Mouse (Mus musculus) forebrain, embryonic 16.5 days (tissue): ENCODE measurements around the gene Tmem120b. TPM values are rescaled to one million over a fixed set of nuclear protein-coding genes. Genes with fewer than 3 reads are reported as not detected.
A peak's percentile ranks its signal among the peaks of the same experiment; 100 is the strongest.

Experiments used
- ATAC-seq: fragments of 200-750 bp; cut with Nextera tagmentation; 2 replicates; pipeline ENCODE4 v1.8.0; 2017; ENCODE audit warnings: mild to moderate bottlenecking, moderate library complexity
- H3K27ac ChIP-seq: fragments of 300-500 bp; sonication (generic); 2 replicates; pipeline ENCODE4 v1.5.1; 2014; ENCODE audit warnings: low read length, control low read depth
- H3K27me3 ChIP-seq: fragments of 300-500 bp; sonication (generic); replicated peaks from 2 replicates; pipeline ENCODE4 v1.6.1; 2014; ENCODE audit warnings: low read length; ENCODE audit not compliant: control insufficient read depth, insufficient read depth
- H3K36me3 ChIP-seq: fragments of 300-500 bp; sonication (generic); 2 replicates; pipeline ENCODE4 v1.6.1; 2014; ENCODE audit not compliant: control insufficient read depth, insufficient read depth
- H3K4me1 ChIP-seq: fragments of 300-500 bp; sonication (generic); replicated peaks from 2 replicates; pipeline ENCODE4 v1.6.1; 2014; ENCODE audit warnings: low read length; ENCODE audit not compliant: control insufficient read depth, insufficient read depth
- H3K4me2 ChIP-seq: fragments of 300-500 bp; sonication (generic); 2 replicates; pipeline ENCODE4 v1.6.1; 2014; ENCODE audit warnings: mild to moderate bottlenecking, low read length, control low read depth
- H3K4me3 ChIP-seq: fragments of 300-500 bp; sonication (generic); replicated peaks from 2 replicates; pipeline ENCODE4 v1.5.1; 2014; ENCODE audit warnings: mild to moderate bottlenecking, low read length, control low read depth
- H3K9ac ChIP-seq: fragments of 300-500 bp; sonication (generic); replicated peaks from 2 replicates; pipeline ENCODE4 v1.6.1; 2014; ENCODE audit warnings: low read depth, low read length, control low read depth
- H3K9me3 ChIP-seq: fragments of 300-500 bp; sonication (generic); 2 replicates; pipeline ENCODE4 v1.6.1; 2016; ENCODE audit warnings: low read length; ENCODE audit not compliant: control insufficient read depth
- WGBS: fragments of 180-500 bp; shearing (Covaris S2); extraction: QIAGEN DNeasy Blood & Tissue Kit; methylation state at CpG from one replicate; pipeline ENCODE4 v1.1.7; 2014; 5-methylcytosine and 5-hydroxymethylcytosine counted together
- polyA plus RNA-seq: library from polyadenylated mRNA; unstranded; fragments of >200 nt; fragmentation: Nextera tagmentation; extraction: Ambion mirVana; gene quantifications from 2 replicates; pipeline ENCODE4 v1.2.1, GENCODE M21; 2015

The Tmem120b gene
- polyA plus RNA-seq, 1 experiment from 2014 or later = 19.3 TPM

DNA sequence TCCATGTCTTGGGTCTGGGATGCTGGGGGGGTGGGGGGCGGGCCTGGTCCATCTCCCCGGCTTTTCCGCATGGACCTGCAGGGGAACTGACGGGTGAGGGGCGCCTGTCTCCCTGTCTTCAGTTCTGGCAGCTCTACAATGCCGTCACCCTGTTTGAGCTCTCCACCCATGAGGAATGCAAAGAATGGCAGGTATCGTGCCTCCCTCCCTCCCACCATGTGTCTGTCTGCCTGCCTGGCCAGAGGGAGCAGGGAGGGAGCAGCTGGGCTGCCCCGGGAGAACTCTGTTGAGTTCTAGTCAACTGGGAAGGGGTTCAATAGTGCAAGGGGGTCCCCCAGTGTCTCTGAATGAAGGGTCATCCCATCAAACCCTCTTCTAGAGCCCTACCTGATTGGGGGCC is 47.9 kb downstream of the Tmem120b start:
- no peaks in the 10 kb centered on the region for H3K27me3 ChIP-seq
- H3K27ac ChIP-seq = no peak overlapping the region
- no peak overlapping the region for H3K4me3 ChIP-seq
- WGBS = 77% methylated on average over 8 of the region's 8 CpGs
- no peak overlapping the region for H3K4me2 ChIP-seq
- no peaks in the 10 kb centered on the region for H3K9me3 ChIP-seq
- no peaks in the 10 kb centered on the region for H3K4me1 ChIP-seq
- H3K36me3 ChIP-seq = no peaks in the 10 kb centered on the region
- no peak overlapping the region for H3K9ac ChIP-seq
- no peak for ATAC-seq

DNA sequence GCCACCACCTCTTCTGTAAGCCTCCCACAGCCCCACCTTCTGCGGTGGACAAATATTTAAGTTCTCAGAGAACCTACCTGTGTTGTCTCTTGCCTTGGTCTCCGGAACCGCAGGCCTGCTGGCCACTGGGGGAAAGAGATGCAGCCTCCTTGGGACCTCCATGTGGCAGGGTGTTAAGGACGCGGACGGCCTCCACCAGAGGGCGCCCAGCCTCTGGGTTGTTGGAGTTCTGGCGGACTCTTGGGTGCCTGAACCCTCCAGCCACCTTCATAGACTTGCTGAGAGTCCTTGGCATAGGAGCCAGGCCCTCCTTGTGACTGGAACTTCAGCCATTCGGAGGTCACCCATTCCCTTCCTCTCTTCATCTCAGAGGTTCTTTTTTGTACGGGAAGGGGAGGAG is 49.0 kb downstream of the Tmem120b start:
- Histone ChIP-seq H3K4me3 (no peak overlapping the region), H3K36me3 (no peaks in the 10 kb centered on the region), H3K9ac (no peak overlapping the region), H3K9me3 (peaks cover 1% of the 10 kb centered on the region), H3K4me1 (no peaks in the 10 kb centered on the region), H3K27ac (no peak overlapping the region), H3K4me2 (no peak overlapping the region), H3K27me3 (no peaks in the 10 kb centered on the region)
- WGBS = 18% methylated on average over 10 of the region's 10 CpGs
- ATAC-seq = peak; percentile 57; the same call in 1 of the 2 replicates

DNA sequence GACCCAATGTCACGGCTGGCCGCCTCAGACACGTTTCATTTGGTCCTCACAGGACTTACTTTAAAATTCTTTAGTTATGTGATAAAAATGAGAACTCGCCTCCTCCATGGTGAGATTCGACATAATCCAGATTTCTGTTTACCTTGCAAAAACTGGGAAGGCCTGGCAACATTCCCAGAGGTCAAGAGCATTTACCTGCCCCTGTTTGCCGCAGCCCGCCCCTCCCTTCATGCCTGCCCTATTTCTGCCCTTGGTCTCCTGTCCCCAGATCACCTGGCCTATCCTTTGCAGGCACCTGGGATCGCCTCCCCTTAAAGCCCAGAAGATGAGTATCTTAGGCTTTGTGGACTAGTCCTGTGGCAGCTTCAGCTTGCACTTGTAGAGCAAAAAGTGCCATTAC is 49.6 kb downstream of the Tmem120b start:
- H3K4me3 ChIP-seq = no peak overlapping the region
- WGBS = 81% methylated on average over 8 of the region's 8 CpGs
- no peak overlapping the region for H3K9ac ChIP-seq
- H3K27me3 ChIP-seq = no peaks in the 10 kb centered on the region
- H3K4me2 ChIP-seq = no peak overlapping the region
- no peak for ATAC-seq
- H3K36me3 ChIP-seq = no peaks in the 10 kb centered on the region
- H3K4me1 ChIP-seq = no peaks in the 10 kb centered on the region
- peaks cover 4% of the 10 kb centered on the region for H3K9me3 ChIP-seq
- no peak overlapping the region for H3K27ac ChIP-seq

DNA sequence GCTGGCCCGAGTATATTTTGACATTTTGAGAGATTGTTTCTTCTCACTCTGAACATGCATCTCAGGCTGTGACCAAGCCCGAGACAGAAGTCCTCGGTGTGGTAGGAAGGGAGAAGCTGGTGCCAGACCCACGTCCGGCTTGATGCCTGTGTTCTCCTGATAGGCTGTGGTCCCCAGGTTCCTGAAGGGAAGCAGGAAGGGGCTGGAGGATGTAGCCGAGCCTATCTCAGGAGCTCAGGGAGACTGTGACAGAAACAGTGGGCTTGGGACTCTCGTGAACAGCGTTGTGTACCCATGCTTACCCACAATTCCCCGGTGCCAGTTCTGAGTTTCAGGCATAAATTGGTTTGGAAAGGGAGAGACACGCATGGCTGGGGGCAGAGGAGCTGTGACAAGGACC is 50.6 kb downstream of the Tmem120b start:
- peaks cover 4% of the 10 kb centered on the region for H3K9me3 ChIP-seq
- no peaks in the 10 kb centered on the region for H3K36me3 ChIP-seq
- no peaks in the 10 kb centered on the region for H3K4me1 ChIP-seq
- no peak overlapping the region for H3K9ac ChIP-seq
- H3K27ac ChIP-seq = no peak overlapping the region
- no peak overlapping the region for H3K4me3 ChIP-seq
- 83% methylated on average over 10 of the region's 10 CpGs for WGBS
- no peak overlapping the region for H3K4me2 ChIP-seq
- no peaks in the 10 kb centered on the region for H3K27me3 ChIP-seq
- no peak for ATAC-seq

DNA sequence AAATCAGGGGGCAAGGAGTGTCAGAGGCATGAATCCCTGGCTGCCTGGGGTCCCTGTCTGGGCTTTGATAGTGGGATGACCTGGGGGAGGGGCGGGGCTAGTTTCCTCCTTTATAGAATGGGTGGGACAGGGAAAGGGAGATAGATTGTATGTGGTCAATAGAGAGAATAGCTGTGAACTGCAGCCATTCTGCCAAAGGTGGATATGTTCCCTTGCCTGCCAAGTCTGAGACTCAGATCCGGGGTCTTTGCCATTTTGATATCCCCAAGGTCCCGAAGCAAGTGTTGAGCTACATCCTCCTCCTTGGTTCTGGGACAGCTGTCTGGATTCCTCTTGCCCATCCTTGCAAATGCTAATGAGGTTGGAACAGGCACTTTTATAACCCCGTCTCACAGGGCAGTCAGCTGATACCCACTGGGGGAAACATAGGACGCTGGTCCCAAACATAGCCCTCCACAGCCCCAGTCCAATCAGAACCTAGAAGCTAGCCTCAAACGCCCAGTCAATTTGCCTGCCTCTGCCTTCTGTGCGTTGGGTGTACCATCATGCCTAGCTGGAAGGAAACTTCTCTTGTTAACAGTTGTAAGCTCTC is 52.5 kb downstream of the Tmem120b start:
- WGBS = 59% methylated on average over 7 of the region's 7 CpGs

DNA sequence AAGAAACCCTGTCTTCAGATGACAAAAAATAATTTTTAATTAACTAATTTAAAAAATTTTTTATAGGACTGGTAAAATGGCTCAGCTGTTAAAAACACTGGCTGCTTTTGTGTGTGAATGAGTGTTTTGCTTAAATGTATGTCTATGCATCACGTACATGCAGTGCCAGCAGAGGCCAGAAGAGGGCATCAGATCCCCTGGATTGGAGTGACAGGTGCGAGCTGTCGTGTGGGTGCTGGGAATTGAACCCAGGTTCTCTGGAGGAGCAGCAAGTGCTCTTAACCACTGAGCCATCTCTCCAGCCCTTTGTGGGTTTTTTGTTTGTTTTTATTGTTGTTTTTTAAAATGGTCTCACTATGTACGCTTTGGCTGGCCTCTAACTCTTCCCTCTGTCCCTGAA is 54.0 kb downstream of the Tmem120b start:
- Histone ChIP-seq H3K4me2 (no peak overlapping the region), H3K36me3 (no peaks in the 10 kb centered on the region), H3K27me3 (no peaks in the 10 kb centered on the region), H3K9ac (no peak overlapping the region), H3K4me3 (no peak overlapping the region), H3K27ac (no peak overlapping the region), H3K4me1 (no peaks in the 10 kb centered on the region), H3K9me3 (peaks cover 4% of the 10 kb centered on the region)
- no peak for ATAC-seq
- 85% methylated on average over 4 of the region's 4 CpGs for WGBS

More for the DNA sequence above, 52.5 kb downstream of the Tmem120b start:
- no peak for ATAC-seq
- Histone ChIP-seq H3K36me3 (no peaks in the 10 kb centered on the region), H3K27me3 (no peaks in the 10 kb centered on the region), H3K9ac (no peak overlapping the region), H3K4me1 (no peaks in the 10 kb centered on the region), H3K4me3 (no peak overlapping the region), H3K9me3 (peaks cover 4% of the 10 kb centered on the region), H3K27ac (no peak overlapping the region), H3K4me2 (no peak overlapping the region)

DNA sequence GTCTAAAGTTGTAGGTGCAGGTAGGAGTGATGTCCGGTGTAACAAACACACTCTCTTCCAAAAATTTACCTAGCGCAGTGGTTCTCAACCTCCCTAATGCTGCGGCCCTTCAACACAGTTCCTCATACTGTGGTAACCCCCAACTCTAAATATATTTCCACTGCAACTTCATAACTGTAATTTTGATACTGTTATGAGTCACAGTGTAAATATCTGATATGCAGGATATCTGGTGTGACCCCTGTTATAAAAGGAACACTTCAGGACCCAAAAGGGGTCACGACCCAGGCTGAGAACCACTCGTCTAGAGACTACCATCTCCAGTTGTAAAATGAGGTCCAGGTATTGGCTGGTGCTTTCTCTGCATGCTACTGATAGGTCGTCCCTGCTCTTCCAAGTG is 56.9 kb downstream of the Tmem120b start:
- WGBS = 89% methylated on average over 6 of the region's 6 CpGs
- no peak overlapping the region for H3K27ac ChIP-seq
- no peaks in the 10 kb centered on the region for H3K4me1 ChIP-seq
- no peak overlapping the region for H3K4me3 ChIP-seq
- no peak overlapping the region for H3K4me2 ChIP-seq
- H3K27me3 ChIP-seq = no peaks in the 10 kb centered on the region
- no peak for ATAC-seq
- no peak overlapping the region for H3K9ac ChIP-seq
- no peaks in the 10 kb centered on the region for H3K36me3 ChIP-seq
- peaks cover 4% of the 10 kb centered on the region for H3K9me3 ChIP-seq

DNA sequence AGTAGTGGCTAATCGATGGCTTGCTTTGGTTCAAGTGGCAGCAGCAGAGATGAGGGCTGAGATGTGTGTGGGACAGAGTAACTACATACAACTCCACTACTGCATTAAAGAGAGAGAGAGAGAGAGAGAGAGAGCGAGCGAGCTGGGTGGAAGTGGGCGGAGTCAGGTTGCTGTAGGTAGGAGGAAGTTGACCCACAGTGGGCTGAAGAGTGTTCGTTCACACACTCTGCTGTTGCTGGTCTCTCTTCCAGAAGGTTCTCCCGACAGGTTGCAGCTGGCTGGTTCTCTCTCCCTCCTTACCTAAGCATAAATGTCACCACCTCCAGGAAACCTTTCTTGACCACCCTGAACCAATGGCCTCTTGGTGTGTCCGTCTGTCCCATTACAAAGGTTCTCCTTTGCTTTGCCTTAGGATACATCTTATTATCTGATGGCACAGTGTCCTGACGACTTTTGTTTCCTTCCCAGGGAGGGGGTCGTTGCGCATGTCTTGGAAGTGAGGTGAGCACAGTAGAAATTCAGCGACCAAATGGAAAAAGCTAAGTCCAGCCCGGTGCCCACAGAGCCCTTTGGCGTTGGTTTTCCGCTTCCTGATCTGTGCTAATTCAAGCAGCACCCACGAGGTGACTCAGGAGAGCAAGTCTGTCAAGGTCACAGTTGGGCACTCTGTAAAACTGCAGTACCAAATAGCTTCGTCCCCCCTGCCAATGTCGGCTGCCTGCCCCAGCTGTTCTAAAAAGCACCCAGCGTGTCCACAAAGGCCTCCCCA is 57.6 kb downstream of the Tmem120b start:
- Histone ChIP-seq H3K4me3 (no peak overlapping the region), H3K9me3 (peaks cover 4% of the 10 kb centered on the region), H3K9ac (no peak overlapping the region), H3K36me3 (no peaks in the 10 kb centered on the region), H3K27ac (no peak overlapping the region), H3K4me1 (no peaks in the 10 kb centered on the region), H3K27me3 (no peaks in the 10 kb centered on the region), H3K4me2 (no peak overlapping the region)
- no peak for ATAC-seq
- 85% methylated on average over 18 of the region's 18 CpGs for WGBS

DNA sequence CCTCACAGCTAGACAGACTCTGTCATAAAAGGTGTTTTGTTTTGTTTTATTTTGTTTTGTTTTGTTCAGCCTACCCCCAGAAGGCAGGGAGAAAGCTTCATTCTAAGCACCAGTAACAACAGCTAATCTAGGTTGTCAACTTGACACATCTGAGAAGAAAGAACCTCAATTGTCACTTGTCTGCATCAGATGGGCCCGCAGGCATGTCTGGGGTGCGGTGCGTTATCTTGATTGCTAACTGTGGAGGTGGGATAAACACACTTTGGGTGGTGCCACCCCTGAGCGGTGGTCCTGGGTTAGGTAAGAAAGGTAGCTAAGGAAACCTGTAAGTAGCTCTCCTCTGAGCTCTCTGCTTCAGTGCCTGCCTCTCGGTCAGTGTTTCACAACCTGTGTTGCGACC is 58.8 kb downstream of the Tmem120b start:
- 76% methylated on average over 6 of the region's 6 CpGs for WGBS
- Histone ChIP-seq H3K4me3 (no peak overlapping the region), H3K9me3 (peaks cover 4% of the 10 kb centered on the region), H3K9ac (no peak overlapping the region), H3K27me3 (no peaks in the 10 kb centered on the region), H3K4me2 (no peak overlapping the region), H3K27ac (no peak overlapping the region), H3K4me1 (peaks cover 6% of the 10 kb centered on the region), H3K36me3 (no peaks in the 10 kb centered on the region)
- no peak for ATAC-seq
